Mouse (Mus musculus): ENCODE measurements at regions not wholly inside any gene's neighbourhood (a gene's known extent, or its start where the extent isn't known, plus 50 kb on each side); places are given as distances from the start of the nearest gene placed in this dataset.

DNA sequence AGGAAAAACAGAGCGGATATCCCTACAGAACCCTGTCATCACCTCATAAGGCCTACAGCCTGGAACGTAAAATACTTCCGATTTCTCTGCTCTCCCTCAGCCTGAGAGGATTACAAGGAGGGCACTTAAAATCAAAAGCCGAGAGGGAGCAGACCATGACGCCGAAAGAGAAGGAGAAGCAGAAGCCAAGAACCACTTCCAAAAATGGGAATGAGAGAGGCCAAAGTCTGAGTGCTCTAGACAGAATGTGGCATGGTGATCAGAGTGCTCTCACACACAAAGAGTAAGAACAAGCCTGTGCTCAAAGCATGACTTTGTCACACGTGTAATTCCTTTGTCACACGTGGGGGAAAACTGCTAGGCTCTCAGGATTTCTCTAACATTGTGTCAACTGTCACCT is 125.9 kb downstream of the Hlx start:
- DNase-seq (ENCODE audit: low spot score in 2 of 2), result no peak

DNA sequence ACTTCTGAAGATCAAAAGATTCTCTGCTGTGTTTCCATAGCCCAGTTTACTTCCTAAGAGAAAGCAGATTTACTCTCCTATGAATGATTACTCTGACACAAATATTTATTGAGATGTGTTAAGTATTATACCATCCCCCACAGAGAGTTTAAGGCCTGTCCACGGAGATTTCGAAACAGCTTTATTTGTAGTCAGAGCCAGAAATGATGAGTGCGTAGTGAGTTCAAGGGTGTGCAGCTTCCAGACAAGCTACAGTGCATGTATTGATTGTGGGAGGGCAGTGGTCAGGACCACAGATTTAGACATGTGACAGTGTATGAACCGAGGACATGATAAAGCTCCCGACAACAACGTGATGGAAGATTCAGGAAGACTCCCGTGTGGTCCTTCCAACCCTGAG is 126.8 kb downstream of the Hlx start:
- DNase-seq (ENCODE audit: low spot score in 2 of 2), result no peak

DNA sequence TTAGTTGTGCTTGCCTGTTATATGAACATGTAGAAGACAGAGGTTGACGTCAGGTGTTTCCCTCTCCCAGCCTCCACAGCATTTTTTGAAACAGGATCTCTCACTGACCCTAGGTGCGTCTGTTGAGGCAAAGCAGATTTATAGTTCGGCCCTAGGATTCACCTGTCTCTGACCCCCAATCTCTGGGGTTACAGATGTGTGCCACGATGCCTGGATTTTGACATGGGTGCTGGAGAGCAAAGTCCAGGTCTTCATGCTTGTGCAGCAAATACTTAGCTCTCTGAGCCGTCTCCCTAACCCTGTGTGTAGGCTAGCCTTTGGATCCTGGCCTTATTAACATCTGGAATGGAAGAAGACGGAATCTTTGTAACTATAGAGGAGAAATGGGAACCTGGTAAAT is 129.3 kb downstream of the Hlx start:
- DNase-seq (ENCODE audit: low spot score in 2 of 2), result no peak

DNA sequence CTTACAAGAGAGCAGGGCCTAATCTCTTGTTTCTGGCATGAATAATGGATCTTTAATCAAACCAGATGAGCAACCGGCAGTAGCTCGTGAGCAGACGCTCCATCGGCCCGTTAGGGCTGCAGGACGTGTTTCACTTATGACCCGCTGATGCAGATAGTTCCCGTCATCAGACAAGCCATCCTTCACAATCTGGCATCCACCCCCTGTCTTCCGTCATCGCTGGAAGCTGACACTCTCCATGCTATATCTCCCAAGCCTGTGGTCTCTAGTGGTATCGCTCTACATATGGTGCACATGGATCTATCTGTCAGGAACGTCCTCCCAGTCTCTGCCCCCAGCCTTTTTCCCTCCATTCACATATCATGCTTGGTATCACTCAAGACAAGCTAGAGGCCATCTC is 137.0 kb downstream of the Hlx start:
- DNase-seq (ENCODE audit: low spot score in 2 of 2), result no peak

DNA sequence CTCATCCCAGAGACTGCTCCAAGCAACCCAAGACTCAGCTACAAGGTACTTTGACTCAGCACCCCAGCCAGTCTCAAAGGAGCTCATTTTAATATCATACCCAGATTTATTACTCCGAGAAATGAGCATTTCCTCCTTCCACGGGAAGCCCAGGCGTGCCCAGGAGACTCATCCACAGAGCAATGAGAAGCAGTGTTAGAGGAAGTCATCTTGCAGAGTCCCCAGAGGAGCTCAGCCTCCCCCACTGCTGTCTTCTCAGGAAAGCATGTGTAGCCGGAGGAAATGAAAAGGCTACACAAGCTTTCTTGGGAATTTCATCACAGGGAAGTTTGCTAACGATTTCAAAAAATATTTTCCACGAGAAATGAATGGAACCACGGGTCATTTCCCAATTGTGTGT is 141.8 kb downstream of the Hlx start:
- no peak for DNase-seq (ENCODE audit: low spot score in 2 of 2)

DNA sequence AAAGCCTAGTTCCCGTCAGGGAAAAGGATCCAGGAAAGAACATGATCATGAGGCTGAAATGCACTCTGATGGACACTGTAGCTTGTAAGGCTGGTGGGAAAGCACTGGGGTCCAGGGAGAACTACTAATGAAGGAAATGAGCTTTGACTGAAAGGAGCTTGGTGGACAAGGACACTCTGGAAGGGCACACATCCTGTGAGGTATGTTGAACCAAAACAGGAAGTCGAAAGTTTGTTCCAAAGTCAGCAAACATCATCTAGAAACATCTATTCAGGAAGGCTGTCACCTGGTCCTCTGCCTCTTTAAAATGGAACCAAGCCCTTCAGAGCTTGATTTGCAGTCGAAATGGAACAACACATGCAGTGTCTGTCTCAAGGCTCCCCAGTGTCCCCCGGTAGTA is 143.1 kb downstream of the Hlx start:
- DNase-seq (ENCODE audit: low spot score in 2 of 2), result no peak

DNA sequence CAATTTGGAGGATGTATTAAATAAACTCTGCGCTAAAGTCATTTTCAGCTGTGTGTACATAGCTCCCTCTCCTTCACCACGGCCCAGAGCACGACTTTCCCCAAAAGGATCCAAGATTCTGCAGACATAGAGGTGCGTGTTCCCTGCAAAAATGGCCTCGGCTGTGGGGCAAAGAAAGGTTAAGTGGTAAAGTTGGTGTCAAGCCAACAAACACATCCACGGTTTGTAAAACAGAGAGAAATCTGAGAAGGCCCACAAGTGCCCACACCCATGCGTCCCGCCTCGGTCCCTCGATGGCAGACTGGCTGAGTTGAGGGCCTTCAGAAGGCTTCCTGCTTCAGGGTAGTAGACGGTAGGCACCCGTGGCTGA is 147.9 kb downstream of the Hlx start:
- no peak for DNase-seq (ENCODE audit: low spot score in 2 of 2)

- DNase-seq (ENCODE audit: low spot score in 2 of 2), result no peak
Observed at GRCm38 (mm10) chr1:184583751-184584504, 148.5 kb downstream of the Hlx start.

GRCm38 (mm10) chr1:184579475-184579874 is 152.9 kb downstream of the Hlx start:
- no peak for DNase-seq (ENCODE audit: low spot score in 2 of 2)

DNA sequence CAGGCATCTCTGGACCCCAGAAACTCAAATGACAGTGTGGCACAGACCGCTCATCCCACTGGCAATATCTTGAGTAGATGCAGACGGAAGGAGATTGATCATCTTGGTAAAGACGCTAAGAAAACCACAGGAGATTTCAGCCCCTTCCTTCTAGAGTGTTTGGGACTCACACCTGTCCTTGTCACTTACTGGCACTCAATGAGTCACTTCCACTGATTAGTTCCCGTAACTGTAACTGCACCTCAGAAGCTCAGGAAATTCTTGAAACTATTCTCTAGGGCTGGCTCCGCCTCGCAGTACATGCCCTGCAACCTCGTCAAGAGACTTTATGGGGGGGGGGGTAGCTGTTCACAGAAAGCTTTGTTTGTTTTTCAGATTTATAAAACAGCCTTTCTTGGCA is 155.9 kb downstream of the Hlx start:
- no peak for DNase-seq (ENCODE audit: low spot score in 2 of 2)

DNA sequence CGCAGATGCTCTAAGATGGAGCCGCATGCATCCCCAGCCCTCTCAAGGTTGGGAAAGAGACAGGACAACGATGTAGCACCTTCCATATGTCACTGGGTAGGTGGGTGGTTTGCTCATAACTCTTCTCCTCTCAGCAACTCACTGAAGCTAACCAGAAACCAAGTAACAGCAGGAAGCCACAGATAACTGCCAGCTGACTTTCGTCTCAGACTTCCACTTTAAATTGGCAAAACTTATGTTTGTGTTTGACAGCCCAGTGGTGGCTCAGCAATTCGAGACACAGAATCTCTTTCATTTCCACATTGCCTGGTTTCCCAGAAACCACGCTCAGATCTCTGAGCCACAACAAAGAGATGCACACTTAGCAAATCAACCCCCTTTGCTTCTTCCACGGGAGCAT is 159.1 kb downstream of the Hlx start:
- no peak for DNase-seq (ENCODE audit: low spot score in 2 of 2)

- DNase-seq (ENCODE audit: low spot score in 2 of 2), result no peak
Observed at GRCm38 (mm10) chr1:184570681-184571080, 161.7 kb downstream of the Hlx start.

GRCm38 (mm10) chr1:184562926-184563325 is 169.5 kb downstream of the Hlx start:
- no peak for DNase-seq (ENCODE audit: low spot score in 2 of 2)

- no peak for DNase-seq (ENCODE audit: low spot score in 2 of 2)
Observed at GRCm38 (mm10) chr1:184562239-184562638, 170.2 kb downstream of the Hlx start.

- DNase-seq (ENCODE audit: low spot score in 2 of 2), result no peak
Observed at GRCm38 (mm10) chr1:184559543-184559942, 172.9 kb downstream of the Hlx start.

DNA sequence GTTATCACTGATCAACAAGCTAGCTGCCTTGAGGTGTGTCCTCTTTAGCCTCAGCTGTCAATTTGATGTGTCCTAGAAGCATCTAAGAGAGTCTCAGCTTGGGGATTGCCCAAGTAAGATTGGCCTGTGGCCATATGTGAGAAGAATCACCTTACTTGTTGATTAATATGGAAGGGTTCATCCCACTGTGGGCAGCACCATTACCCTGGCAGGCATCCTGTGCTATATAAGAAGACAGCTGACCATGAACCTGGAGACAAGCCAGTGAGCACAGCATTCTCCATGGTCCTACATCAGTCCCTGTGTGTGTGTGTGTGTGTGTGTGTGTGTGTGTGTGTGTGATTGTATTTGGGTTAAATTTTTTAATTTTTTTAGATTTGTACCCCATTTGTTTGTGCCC is 178.6 kb downstream of the Hlx start:
- no peak for DNase-seq (ENCODE audit: low spot score in 2 of 2)

- DNase-seq (ENCODE audit: low spot score in 2 of 2), result no peak
Observed at GRCm38 (mm10) chr1:184550491-184550890, 181.9 kb downstream of the Hlx start.

DNA sequence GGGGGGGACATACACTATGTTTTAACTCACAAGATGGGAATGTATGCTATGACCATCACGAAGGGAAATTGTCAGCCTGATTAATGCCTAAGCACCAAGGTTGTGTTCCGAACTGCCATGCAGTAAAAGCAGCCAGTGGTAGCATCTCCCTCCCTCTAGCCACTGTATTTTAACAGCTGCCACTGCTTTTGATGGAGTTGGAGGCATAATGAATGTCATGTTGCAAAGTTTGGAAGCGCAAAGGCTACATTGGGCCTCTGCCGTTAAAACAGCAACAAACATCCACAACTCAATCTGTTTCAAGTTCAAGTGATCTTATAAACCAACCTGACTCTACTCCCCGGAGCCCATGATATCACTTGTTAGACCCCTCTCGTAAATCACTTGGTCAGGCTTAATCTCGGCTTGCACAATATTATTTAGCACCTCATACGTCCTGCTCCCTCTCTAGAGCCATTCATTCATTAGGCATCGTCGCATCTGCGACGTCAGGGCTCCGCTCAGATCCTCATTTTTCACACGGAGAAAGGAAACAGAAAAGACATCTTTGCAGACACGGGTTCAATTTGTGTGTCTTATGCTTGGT is 184.7 kb downstream of the Hlx start:
- no peak for DNase-seq (ENCODE audit: low spot score in 2 of 2)

DNA sequence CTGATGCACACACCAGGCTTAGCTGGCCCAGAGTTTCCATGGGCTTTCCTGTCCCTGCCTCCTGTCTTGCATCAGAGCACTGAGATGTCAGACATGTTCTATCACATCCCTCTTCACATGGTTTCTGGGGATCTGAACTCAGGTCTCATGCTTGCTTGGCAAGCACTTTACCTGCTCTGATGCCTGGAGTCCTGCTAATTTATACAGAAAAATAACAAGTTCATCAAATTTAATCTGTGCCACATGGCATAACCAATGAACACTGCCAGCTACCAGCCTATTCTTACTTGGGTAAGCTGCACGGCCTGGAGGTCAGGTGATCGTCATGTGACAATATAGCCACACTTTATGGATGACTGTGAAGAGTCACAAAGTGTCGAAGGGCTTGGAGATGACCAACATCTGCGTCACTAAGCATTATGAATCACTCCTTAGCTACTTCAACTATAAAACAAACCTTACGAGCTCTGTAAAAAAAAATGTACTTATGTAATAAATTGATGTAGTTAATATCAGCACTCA is 186.2 kb downstream of the Hlx start:
- DNase-seq (ENCODE audit: low spot score in 2 of 2), result no peak

GRCm38 (mm10) chr1:184545111-184545510 is 187.3 kb downstream of the Hlx start:
- no peak for DNase-seq (ENCODE audit: low spot score in 2 of 2)

GRCm38 (mm10) chr1:184542321-184543115 is 189.9 kb downstream of the Hlx start:
- no peak for DNase-seq (ENCODE audit: low spot score in 2 of 2)

DNA sequence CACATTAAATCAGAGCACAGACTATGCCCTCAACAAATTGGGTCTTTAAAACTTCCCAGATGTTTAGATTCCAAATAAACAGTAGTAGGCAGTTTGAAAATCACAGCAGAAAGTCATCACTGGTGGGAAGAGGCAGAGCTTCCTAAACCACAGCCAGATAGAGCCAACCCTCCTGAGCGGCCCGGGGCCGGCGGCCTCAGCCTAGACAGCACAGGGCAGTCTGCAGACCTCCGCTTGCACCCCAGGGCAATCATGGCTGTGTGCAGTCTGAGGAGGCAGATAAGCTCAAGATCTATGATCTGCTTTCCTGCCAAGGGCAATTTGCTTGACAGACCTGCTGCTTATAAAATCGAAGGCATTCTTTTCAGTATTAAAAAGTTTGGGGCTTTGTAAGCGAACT is 192.6 kb downstream of the Hlx start:
- no peak for DNase-seq (ENCODE audit: low spot score in 2 of 2)

Measured in adrenal gland, adult 18-20 months (tissue).